Mouse (Mus musculus) right cerebral cortex, adult 2 months (tissue): ENCODE results near the gene Fnip2.

Source experiments
- DNase-seq, 2 experiments: peaks; one replicate each; pipeline ENCODE4 v3.0.0; 2021 to 2022; ENCODE audit warnings: low spot score in 2 of 2

The Fnip2 gene

DNA sequence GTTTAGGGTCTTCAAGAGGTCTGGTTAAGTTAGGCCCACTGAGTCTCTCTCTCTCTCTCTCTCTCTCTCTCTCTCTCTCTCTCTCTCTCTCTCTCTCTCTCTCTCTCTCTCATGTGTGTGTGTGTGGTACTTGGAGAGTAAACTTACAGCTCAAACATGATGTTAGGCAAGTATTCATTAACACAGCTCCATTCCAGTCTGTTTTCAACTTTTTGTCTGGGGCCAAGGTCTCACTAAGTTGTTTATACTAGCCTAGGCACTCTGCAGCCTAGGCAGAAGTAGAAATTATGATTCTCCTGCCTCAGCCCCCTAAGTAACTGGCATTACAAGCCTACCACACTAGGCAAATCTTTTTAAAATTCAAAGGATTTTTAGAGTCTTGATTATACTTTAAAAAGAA, 151.7 kb downstream of the Fnip2 start:
- DNase-seq = no peak

DNA sequence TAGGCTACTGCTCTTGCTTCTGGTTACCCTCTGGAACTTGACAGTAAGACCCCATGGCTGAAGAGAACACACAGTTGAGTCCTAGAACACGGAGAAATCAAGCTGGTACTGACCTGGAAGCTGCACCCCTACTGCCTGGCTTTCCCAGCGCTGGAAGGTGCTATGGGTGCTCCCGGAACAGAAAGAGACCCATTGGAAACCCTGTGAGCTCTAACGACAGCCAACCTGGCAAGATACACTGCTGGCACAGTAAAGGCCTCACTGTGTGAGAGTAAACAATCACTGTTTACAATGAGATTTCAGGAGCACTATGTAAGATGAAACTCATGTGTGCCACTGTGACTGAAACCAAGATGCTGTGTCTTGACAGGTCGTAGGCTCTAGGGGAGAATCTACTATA, 152.5 kb downstream of the Fnip2 start:
- no peak for DNase-seq

DNA sequence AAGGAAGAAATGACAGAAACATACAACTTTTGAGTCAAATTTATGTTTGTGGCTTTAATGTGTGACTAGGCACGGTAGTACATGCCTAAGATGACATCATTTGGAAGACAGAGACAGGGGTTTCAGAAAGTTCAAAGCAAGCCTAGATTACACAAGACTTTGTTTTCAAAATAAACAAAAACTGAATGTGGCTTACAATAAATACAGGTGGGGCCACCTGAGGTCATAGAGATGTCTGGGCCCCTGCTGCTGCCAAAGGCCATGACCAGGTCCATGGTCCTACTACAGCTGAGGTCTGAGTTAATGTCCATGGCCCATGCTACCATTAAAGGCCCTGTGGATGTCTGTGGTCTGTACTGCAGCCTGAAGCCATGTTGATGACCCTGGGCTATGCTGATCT, 154.1 kb downstream of the Fnip2 start:
- no peak for DNase-seq

DNA sequence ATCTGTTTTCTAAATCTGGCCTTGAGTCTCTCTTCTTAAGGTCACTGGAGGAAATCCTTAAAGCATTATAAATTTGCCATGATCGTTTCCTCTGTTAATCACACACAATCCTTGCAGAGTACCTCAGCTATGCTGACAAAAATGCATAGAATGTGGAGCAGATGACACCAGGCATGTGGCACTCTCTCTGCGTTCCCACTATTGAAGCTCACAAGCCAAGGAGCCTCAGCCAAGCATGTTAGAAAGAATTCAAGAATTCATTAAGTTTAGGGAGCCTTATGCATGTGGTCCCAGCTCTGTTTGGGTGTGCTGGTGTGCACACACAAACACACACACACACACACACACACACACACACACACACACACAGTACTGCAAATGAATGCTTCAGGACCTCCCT, 155.9 kb downstream of the Fnip2 start:
- DNase-seq = no peak

DNA sequence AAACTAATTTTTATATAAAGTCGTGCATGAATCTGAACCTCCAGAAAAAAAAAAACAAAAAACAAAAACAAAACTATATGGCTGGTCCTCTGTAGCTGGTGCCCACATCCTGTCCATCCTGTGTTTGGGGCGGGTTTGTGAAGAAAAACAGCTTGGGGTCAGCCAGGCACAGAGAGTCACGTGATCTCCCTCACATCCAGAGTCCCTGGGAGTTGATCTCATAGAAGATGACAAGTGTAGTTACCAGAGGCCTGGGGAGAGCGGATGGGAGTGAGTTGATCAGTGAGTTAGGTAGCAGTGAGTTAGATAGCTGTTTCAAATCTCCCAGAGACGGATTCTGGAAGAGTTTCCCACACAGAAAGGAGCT, 157.0 kb downstream of the Fnip2 start:
- DNase-seq = no peak

DNA sequence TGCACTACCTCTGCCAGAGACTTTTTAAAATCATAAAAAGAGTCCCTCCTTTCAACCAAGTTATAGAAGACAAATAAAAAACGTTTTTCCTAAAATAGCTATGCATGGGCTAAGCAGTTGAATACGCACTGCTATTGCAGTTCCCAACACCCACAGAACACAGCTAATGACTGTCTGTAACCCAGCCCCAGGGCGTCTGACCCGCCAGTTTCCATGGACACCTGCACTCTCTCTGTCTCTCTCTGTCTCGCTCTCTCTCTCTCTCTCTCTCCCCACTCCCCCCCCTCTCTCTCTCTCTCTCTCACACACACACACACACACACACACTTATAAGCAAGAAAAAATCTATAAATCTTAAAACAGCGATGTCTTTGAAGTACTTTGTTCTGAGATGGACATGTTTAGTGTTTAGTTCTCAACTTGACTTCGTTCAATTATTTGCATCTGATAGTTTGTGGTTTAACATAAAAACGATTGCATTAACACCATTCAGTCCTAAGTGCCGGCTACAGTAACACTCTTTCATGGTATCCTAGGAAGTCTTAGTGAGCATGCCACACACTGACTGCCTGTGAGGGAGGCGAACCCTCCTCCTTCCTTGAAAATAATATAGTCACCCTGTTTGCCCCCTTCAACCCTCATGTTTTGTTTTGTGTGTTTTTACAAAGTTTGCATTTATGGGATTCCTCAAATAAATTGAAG, 157.5 kb downstream of the Fnip2 start:
- DNase-seq = no peak

DNA sequence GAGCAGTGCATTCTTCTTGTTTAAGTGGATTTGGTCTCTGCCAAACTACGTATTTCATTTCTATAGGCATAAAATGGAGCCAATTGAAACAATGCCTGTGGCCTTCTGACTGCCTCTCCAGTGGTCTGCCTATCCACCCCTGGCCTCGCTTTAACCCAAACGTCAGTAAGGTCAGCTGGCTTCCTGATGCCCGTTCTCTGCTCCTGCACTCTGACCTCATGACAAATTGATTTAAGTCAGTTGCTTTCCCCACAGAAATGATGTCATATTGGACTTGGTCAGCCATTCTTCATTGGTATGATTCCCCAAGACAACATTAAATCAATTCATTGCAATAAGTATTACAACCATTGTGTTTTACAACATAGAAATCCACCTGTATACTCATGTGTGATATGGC, 159.1 kb downstream of the Fnip2 start:
- DNase-seq = no peak
